Mouse (Mus musculus) hindbrain, postnatal 0 days (tissue): ENCODE results near the gene Zfp248. TPM values are rescaled to one million over a fixed set of nuclear protein-coding genes. Genes with fewer than 3 reads are reported as not detected.
A peak's percentile ranks its signal among the peaks of the same experiment; 100 is the strongest.

Experiments used
- ATAC-seq: fragments of 200-750 bp; cut with Nextera tagmentation; 2 replicates; pipeline ENCODE4 v1.8.0; 2017; ENCODE audit warnings: mild to moderate bottlenecking, moderate TSS enrichment, moderate library complexity
- DNase-seq: peaks from one replicate; pipeline ENCODE4 v3.0.0-alpha.2; 2015; ENCODE audit warnings: low spot score
- H3K27ac ChIP-seq: fragments of 300-500 bp; sonication (generic); 2 replicates; pipeline ENCODE4 v1.5.1; 2014; ENCODE audit warnings: mild to moderate bottlenecking
- H3K27me3 ChIP-seq: fragments of 300-500 bp; sonication (generic); 2 replicates; pipeline ENCODE4 v1.6.1; 2014; ENCODE audit warnings: low read length, mixed read lengths; ENCODE audit not compliant: insufficient read depth
- H3K36me3 ChIP-seq: fragments of 300-500 bp; sonication (generic); 2 replicates; pipeline ENCODE4 v1.6.1; 2014; ENCODE audit warnings: low read length, mixed read lengths; ENCODE audit not compliant: insufficient read depth
- H3K4me1 ChIP-seq: fragments of 300-500 bp; sonication (generic); 2 replicates; pipeline ENCODE4 v1.6.1; 2014; ENCODE audit warnings: antibody characterized with exemption, low read length, mixed read lengths; ENCODE audit not compliant: insufficient read depth
- H3K4me2 ChIP-seq: fragments of 300-500 bp; sonication (generic); 2 replicates; pipeline ENCODE4 v1.6.1; 2014; ENCODE audit warnings: low read depth, mild to moderate bottlenecking, low read length, moderate library complexity, mixed read lengths
- H3K4me3 ChIP-seq: fragments of 300-500 bp; sonication (generic); 2 replicates; pipeline ENCODE4 v1.5.1; 2014; ENCODE audit warnings: low read length
- H3K9ac ChIP-seq: fragments of 300-500 bp; sonication (generic); replicated peaks from 2 replicates; pipeline ENCODE4 v1.6.1; 2014; ENCODE audit warnings: mild to moderate bottlenecking, low read length, moderate library complexity, mixed read lengths
- H3K9me3 ChIP-seq: fragments of 300-500 bp; sonication (generic); 2 replicates; pipeline ENCODE4 v1.6.1; 2016; ENCODE audit warnings: low read length, mixed read lengths
- CTCF ChIP-seq: IDR thresholded peaks from 2 replicates; pipeline ENCODE4 v1.5.1; 2016; ENCODE audit warnings: antibody characterized with exemption, control low read depth, low read depth
- WGBS: fragments of 180-500 bp; shearing (Covaris S2); extraction: QIAGEN DNeasy Blood & Tissue Kit; methylation state at CpG from one replicate; pipeline ENCODE4 v1.1.7; 2014; 5-methylcytosine and 5-hydroxymethylcytosine counted together
- polyA plus RNA-seq: library from polyadenylated mRNA; unstranded; fragments of >200 nt; fragmentation: Nextera tagmentation; extraction: Ambion mirVana; gene quantifications from 2 replicates; pipeline ENCODE4 v1.2.1, GENCODE M21; 2015
- total RNA-seq: library from RNA; depleted of rRNA; stranded (reverse); fragments of >200 nt; gene quantifications from 2 replicates; pipeline ENCODE4 v1.2.3, GENCODE M21; 2014; rRNA removed

The Zfp248 gene
- total RNA-seq (7.4 and 8.2 TPM in 2 replicates), polyA plus RNA-seq (9.9 and 10.8 TPM in 2 replicates)

- H3K27ac ChIP-seq = peak within 1 kb of the TSS; percentile 98
- peak within 1 kb of the TSS; percentile 79 for H3K4me2 ChIP-seq
- H3K9me3 ChIP-seq = no peaks in the 10 kb centered on the region
- no peaks in the 10 kb centered on the region for H3K36me3 ChIP-seq
- TF ChIP-seq CTCF = peak; percentile 82
- under 1% methylated on average over 40 of the region's 43 CpGs for WGBS
- DNase-seq (peak; percentile 96), ATAC-seq (peak; percentile 99)
- H3K27me3 ChIP-seq = no peaks in the 10 kb centered on the region
- 0 out of 2 replicates have a peak, but pooled peaks cover 2% of the 10 kb centered on the region for H3K4me1 ChIP-seq
- peak within 1 kb of the TSS; percentile 78 for H3K4me3 ChIP-seq
- H3K9ac ChIP-seq = peak within 1 kb of the TSS; percentile 92
Measured at GRCm38 (mm10) chr6:118455042-118455631, at the start of gene Zfp248. Gene Zfp248 (minus strand): TSS chr6:118455528.

DNA sequence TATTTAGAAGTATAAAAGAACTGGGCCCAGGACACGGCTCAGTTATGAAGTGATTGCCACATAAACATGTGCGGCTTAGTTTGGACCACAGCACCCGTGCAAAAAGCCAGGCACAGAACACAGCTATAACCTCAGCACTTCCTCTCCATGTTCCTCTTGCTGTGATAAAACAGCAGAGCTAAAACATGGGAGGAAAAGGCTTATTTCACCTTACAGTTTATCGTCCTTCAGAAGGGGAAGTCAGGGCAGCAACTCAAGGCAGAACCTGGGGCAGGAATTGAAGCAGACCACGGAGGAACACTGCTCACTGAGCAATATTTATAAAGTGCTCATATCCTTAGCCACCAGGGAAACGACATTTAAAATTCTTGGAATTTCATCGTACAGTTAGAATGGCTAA, 43.7 kb upstream of the Zfp248 start:
- Histone ChIP-seq H3K27ac (no peak overlapping the region), H3K4me1 (no peaks in the 10 kb centered on the region), H3K36me3 (peaks cover 23% of the 10 kb centered on the region), H3K4me2 (no peak overlapping the region), H3K4me3 (no peak overlapping the region), H3K9ac (no peak overlapping the region), H3K9me3 (no peaks in the 10 kb centered on the region), H3K27me3 (no peaks in the 10 kb centered on the region)
- ATAC-seq (no peak), DNase-seq (no peak)
- no peak for TF ChIP-seq CTCF
- WGBS = 91% methylated on average over 7 of the region's 7 CpGs

GRCm38 (mm10) chr6:118482125-118482524, 26.8 kb upstream of the Zfp248 start:
- H3K27ac ChIP-seq = no peak overlapping the region
- no peak for TF ChIP-seq CTCF
- no peaks in the 10 kb centered on the region for H3K27me3 ChIP-seq
- no peak overlapping the region for H3K4me2 ChIP-seq
- no peaks in the 10 kb centered on the region for H3K9me3 ChIP-seq
- H3K4me1 ChIP-seq = 0 out of 2 replicates have a peak, but pooled peaks cover 7% of the 10 kb centered on the region
- no peak for DNase-seq
- ATAC-seq = no peak
- 75% methylated on average over 1 of the region's 1 CpGs for WGBS
- no peak overlapping the region for H3K9ac ChIP-seq
- no peak overlapping the region for H3K4me3 ChIP-seq
- no peaks in the 10 kb centered on the region for H3K36me3 ChIP-seq

DNA sequence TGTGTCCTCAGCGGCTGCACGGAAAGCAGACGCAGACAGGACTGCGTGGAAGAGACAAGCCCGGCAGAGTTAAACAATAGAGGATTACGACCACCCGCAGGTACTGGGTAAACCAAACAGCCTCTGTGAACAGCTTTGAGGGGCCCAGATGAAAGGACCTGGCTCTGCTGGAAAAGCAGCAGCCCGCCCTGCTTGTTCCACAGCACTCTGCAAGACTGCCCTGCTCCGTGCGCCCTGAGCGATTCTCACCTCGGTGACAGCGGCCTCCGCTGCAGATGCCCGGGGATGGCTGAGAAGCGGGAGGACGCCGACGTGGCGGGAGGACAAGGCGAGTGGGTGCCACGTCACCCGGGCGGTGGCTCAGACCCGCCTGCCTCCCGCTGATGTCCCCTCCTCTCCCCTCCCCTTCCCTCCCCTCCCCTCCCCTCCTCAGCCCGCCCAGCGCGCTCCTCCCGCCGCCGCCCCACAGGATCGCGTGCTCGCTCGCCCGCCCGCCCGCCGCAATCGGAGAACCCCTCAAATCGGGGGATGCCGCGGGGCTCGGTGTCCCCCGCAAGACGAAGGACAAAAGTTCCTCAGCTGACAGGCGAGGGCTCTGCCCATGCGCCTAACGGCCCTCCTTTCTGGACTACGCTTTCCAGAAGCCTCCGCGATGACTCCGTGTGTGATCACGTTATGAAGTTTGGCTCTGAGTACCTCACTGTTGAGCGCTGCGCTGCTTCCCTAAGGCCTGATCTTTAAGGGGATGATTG, 23.8 kb upstream of the Zfp248 start, which contains the start of gene Zfp9:
Zfp9 (minus strand) TSS at position 364 of the 752 bp plus-strand sequence.
- DNase-seq (peak; percentile 93), ATAC-seq (peak; percentile 94)
- peak within 1 kb of the TSS; percentile 59 for H3K4me3 ChIP-seq
- peak within 1 kb of the TSS; percentile 68 for H3K9ac ChIP-seq
- H3K27ac ChIP-seq = peak within 1 kb of the TSS; percentile 93
- no peaks in the 10 kb centered on the region for H3K9me3 ChIP-seq
- WGBS = under 1% methylated on average over 48 of the region's 57 CpGs
- peaks cover 7% of the 10 kb centered on the region; the same call in 1 of the 2 replicates for H3K36me3 ChIP-seq
- TF ChIP-seq CTCF = no peak
- peaks cover 12% of the 10 kb centered on the region; the same call in 1 of the 2 replicates for H3K4me1 ChIP-seq
- peak within 1 kb of the TSS; percentile 74 for H3K4me2 ChIP-seq
- H3K27me3 ChIP-seq = no peaks in the 10 kb centered on the region

DNA sequence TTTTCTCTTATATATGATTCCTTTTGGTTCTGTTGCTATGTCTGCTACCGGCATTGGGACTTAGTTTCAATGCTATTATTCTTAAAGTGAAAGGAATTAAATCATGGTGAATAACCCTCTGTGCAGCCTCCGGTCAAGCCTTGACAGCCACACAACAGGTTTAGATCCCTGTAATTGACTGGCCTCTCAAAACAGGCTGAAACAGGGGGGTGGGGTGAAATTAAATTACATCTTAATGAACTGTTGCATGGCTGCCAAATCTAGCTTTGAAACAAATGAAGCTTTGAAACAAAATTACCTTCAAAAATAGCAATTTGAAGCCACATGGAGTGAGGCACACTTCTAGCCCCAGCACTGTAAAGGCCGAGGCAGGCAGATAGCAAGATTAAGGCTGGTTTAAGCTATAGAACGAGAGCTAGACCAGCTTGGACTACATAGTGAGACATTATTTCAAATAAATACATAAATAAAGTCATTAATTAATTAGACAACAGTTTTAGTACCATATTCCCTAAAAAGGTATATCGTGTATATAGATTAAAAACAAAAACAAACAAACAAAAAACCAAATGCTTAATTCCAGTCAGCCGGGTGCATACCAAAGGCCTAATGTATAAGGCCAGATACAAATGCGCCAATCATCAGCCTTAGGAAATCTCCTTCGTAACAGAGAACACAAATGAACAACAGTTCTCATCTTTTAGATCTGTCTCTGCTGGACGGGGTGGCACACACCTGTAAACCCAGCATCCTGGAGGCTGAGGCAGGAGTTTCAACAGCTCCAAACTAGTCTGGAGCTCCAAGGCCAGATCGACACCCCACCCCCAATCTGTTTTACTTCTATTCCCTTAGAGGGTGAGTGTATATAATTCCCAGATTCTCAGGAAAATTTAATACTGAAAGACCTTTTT, 22.8 kb upstream of the Zfp248 start:
- H3K9me3 ChIP-seq = no peaks in the 10 kb centered on the region
- TF ChIP-seq CTCF = no peak
- peaks cover 12% of the 10 kb centered on the region; the same call in 1 of the 2 replicates for H3K4me1 ChIP-seq
- H3K4me3 ChIP-seq = peak overlapping the region; percentile 59
- no peaks in the 10 kb centered on the region for H3K27me3 ChIP-seq
- 12% methylated on average over 10 of the region's 10 CpGs for WGBS
- peak; percentile 32 for DNase-seq
- H3K9ac ChIP-seq = peak overlapping the region; percentile 68
- ATAC-seq = 0 out of 2 replicates have a peak, but pooled peaks have one; percentile 18
- H3K36me3 ChIP-seq = peaks cover 7% of the 10 kb centered on the region; the same call in 1 of the 2 replicates
- H3K27ac ChIP-seq = peak overlapping the region; percentile 93
- H3K4me2 ChIP-seq = peak overlapping the region; percentile 74

GRCm38 (mm10) chr6:118462069-118462705, 6.9 kb upstream of the Zfp248 start:
- no peak for ATAC-seq

More at GRCm38 (mm10) chr6:118462069-118462705, 6.9 kb upstream of the Zfp248 start:
- H3K27me3 ChIP-seq = no peaks in the 10 kb centered on the region
- H3K36me3 ChIP-seq = peaks cover 27% of the 10 kb centered on the region
- DNase-seq = no peak
- no peak overlapping the region for H3K4me2 ChIP-seq
- H3K4me1 ChIP-seq = no peaks in the 10 kb centered on the region
- no peak for TF ChIP-seq CTCF
- no peaks in the 10 kb centered on the region for H3K9me3 ChIP-seq
- no peak overlapping the region for H3K27ac ChIP-seq
- no peak overlapping the region for H3K4me3 ChIP-seq
- H3K9ac ChIP-seq = no peak overlapping the region
- WGBS = 84% methylated on average over 15 of the region's 15 CpGs
